Mouse (Mus musculus): ENCODE results near the gene Osbpl9.

DNA sequence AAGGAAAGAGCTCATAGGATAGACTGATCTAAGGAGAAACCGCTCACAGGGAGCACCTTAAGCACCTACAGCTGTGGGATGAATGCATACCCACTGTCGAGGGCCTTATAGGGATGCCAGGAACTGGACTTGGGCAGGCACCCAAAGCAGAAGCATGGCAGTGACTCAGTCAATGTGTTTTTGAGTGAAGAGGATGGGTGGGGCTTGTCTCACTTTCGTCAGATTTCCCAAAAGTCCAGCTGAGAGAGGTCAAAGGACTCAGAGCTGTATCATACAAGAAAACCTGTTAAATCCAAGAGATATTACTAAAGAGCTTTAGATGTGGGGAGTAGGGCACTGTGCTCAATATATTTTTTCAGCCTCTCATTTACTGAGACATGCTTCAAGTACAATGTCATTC lies 85.6 kb downstream of the Osbpl9 start:
- TF ChIP-seq CTCF (IDR thresholded peaks at IDR 0.05; ENCODE audit: insufficient read depth, low read depth, low read length) (no peak), POLR2A (IDR thresholded peaks at IDR 0.05; ENCODE audit: insufficient read depth, low read depth, low read length) (no peak)

Data from olfactory bulb, adult 2 months (tissue).